Mouse (Mus musculus) lung, embryonic 14.5 days (tissue): ENCODE measurements at regions not wholly inside any gene's neighbourhood (a gene's known extent, or its start where the extent isn't known, plus 50 kb on each side); places are given as distances from the start of the nearest gene placed in this dataset.

Experiments
- ATAC-seq: fragments of 200-750 bp; cut with Nextera tagmentation; 2 replicates; pipeline ENCODE4 v1.8.0; 2017; ENCODE audit warnings: mild to moderate bottlenecking, moderate TSS enrichment, moderate library complexity; ENCODE audit not compliant: insufficient read depth
- DNase-seq: peaks from one replicate; pipeline ENCODE4 v3.0.0-alpha.2; 2015
- H3K27ac ChIP-seq: fragments of 300-500 bp; sonication (generic); 2 replicates; pipeline ENCODE4 v1.5.1; 2014; ENCODE audit warnings: low read depth, mild to moderate bottlenecking, moderate library complexity
- H3K27me3 ChIP-seq: fragments of 300-500 bp; sonication (generic); 2 replicates; pipeline ENCODE4 v1.6.1; 2014; ENCODE audit warnings: low read length, control low read depth; ENCODE audit not compliant: insufficient read depth
- H3K36me3 ChIP-seq: fragments of 300-500 bp; sonication (generic); 2 replicates; pipeline ENCODE4 v1.6.1; 2014; ENCODE audit warnings: control low read depth; ENCODE audit not compliant: insufficient read depth
- H3K4me1 ChIP-seq: fragments of 300-500 bp; sonication (generic); 2 replicates; pipeline ENCODE4 v1.6.1; 2014; ENCODE audit warnings: antibody characterized with exemption, control low read depth; ENCODE audit not compliant: insufficient read depth
- H3K4me2 ChIP-seq: fragments of 300-500 bp; sonication (generic); 2 replicates; pipeline ENCODE4 v1.6.1; 2014; ENCODE audit warnings: mild to moderate bottlenecking
- H3K4me3 ChIP-seq: fragments of 300-500 bp; sonication (generic); 2 replicates; pipeline ENCODE4 v1.5.1; 2014; ENCODE audit warnings: low read depth, low read length
- H3K9ac ChIP-seq: fragments of 300-500 bp; sonication (generic); 2 replicates; pipeline ENCODE4 v1.6.1; 2014
- H3K9me3 ChIP-seq: fragments of 300-500 bp; sonication (generic); 2 replicates; pipeline ENCODE4 v1.6.1; 2016; ENCODE audit warnings: low read depth, low read length, control low read depth
- CTCF ChIP-seq: IDR thresholded peaks from 2 replicates; pipeline ENCODE4 v1.5.1; 2016; ENCODE audit warnings: antibody characterized with exemption, low read depth
- WGBS: fragments of 180-500 bp; shearing (Covaris S2); extraction: QIAGEN DNeasy Blood & Tissue Kit; methylation state at CpG from one replicate; pipeline ENCODE4 v1.1.7; 2014; 5-methylcytosine and 5-hydroxymethylcytosine counted together

DNA sequence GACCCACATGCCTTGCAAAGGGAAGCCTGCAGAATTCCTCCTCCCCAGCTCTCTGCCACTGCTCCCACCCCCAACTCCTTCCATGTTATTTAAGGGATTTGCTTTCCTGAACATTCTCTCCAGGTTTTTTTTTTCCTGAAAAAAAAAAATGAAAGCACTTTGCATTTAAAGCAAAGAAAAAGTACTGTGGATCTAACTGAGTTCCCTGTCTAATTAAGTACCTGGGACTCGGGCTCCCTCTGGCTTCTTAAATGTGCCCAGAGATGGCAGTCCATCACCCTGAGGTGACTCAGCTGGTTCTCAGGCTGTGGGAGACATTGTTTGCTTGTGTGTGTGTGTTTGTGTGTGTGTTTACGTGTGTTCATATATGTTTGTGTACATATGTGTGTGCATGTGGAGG, 86.2 kb upstream of the Usp47 start:
- WGBS: 66% methylated on average over 2 of the region's 2 CpGs
- no peaks in the 10 kb centered on the region for H3K4me1 ChIP-seq
- H3K4me3 ChIP-seq: no peak overlapping the region
- no peak overlapping the region for H3K4me2 ChIP-seq
- no peak for TF ChIP-seq CTCF
- no peak overlapping the region for H3K27ac ChIP-seq
- DNase-seq: no peak
- no peaks in the 10 kb centered on the region for H3K9me3 ChIP-seq
- no peaks in the 10 kb centered on the region for H3K36me3 ChIP-seq
- no peak for ATAC-seq
- no peaks in the 10 kb centered on the region for H3K27me3 ChIP-seq
- H3K9ac ChIP-seq: no peak overlapping the region

DNA sequence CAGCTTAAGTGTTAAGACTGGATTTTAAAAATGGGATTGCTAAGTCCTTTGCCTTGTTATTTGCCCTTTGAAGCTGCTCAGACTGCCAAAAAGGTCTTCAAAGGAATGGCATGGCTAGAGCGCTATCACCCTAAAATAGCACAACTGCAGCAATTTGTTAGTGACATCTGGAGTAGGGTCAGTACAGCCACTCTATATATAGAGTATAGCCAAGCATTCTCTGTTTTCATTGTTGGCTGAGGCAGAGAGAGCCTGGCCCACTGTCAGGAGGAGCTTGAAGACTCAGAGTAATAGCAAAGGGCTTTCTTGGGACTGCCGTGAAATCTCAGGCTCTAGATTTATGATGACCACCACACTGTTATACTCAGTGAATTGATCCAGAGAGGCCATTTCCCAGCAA, 90.6 kb upstream of the Usp47 start:
- no peaks in the 10 kb centered on the region for H3K4me1 ChIP-seq
- DNase-seq: no peak
- WGBS: 84% methylated on average over 2 of the region's 2 CpGs

GRCm38 (mm10) chr7:111919961-111920360, 103.3 kb upstream of the Usp47 start:
- H3K27ac ChIP-seq: no peak overlapping the region
- H3K9ac ChIP-seq: no peak overlapping the region
- 67% methylated on average over 1 of the region's 1 CpGs for WGBS
- no peak overlapping the region for H3K4me3 ChIP-seq
- DNase-seq: no peak
- no peaks in the 10 kb centered on the region for H3K9me3 ChIP-seq
- no peaks in the 10 kb centered on the region for H3K36me3 ChIP-seq
- H3K27me3 ChIP-seq: no peaks in the 10 kb centered on the region
- ATAC-seq: no peak
- TF ChIP-seq CTCF: no peak
- H3K4me2 ChIP-seq: no peak overlapping the region
- no peaks in the 10 kb centered on the region for H3K4me1 ChIP-seq

More for the DNA sequence above, 90.6 kb upstream of the Usp47 start:
- H3K36me3 ChIP-seq: no peaks in the 10 kb centered on the region
- H3K4me2 ChIP-seq: no peak overlapping the region
- no peaks in the 10 kb centered on the region for H3K27me3 ChIP-seq
- H3K9ac ChIP-seq: no peak overlapping the region
- no peaks in the 10 kb centered on the region for H3K9me3 ChIP-seq
- no peak for ATAC-seq
- TF ChIP-seq CTCF: no peak
- no peak overlapping the region for H3K27ac ChIP-seq
- no peak overlapping the region for H3K4me3 ChIP-seq

GRCm38 (mm10) chr7:111903741-111904231, 119.5 kb upstream of the Usp47 start:
- Histone ChIP-seq H3K36me3 (no peaks in the 10 kb centered on the region), H3K4me1 (no peaks in the 10 kb centered on the region), H3K9ac (no peak overlapping the region), H3K27me3 (no peaks in the 10 kb centered on the region), H3K9me3 (no peaks in the 10 kb centered on the region), H3K4me2 (no peak overlapping the region), H3K27ac (no peak overlapping the region), H3K4me3 (no peak overlapping the region)
- WGBS: 55% methylated on average over 7 of the region's 7 CpGs
- ATAC-seq (no peak), DNase-seq (peak; percentile 22)
- TF ChIP-seq CTCF: no peak

DNA sequence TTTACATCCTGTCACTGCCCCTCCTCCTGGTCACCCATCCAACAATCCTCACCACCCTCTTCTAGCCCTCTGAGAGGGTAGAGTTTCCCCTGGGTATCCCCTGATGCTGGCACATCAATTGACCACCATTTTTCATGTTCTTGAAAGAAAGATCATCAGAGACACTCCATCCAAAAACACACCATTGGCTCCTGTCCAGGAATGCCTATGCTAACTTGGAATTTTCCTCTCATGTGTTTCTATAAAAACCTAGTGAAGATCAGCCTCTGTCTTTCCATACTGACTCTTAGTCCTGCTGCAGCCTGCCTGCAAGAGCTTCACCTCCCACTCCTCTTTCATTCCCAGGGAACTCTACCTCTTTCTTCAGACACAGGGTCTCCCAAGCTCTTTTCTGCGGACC, 117.2 kb upstream of the Galnt18 start:
- Histone ChIP-seq H3K9ac (no peak overlapping the region), H3K9me3 (no peaks in the 10 kb centered on the region), H3K4me1 (no peaks in the 10 kb centered on the region), H3K36me3 (no peaks in the 10 kb centered on the region), H3K4me3 (no peak overlapping the region), H3K27ac (no peak overlapping the region), H3K27me3 (no peaks in the 10 kb centered on the region), H3K4me2 (no peak overlapping the region)
- peak; percentile 51 for DNase-seq
- 84% methylated on average over 1 of the region's 1 CpGs for WGBS
- TF ChIP-seq CTCF: no peak
- ATAC-seq: no peak

DNA sequence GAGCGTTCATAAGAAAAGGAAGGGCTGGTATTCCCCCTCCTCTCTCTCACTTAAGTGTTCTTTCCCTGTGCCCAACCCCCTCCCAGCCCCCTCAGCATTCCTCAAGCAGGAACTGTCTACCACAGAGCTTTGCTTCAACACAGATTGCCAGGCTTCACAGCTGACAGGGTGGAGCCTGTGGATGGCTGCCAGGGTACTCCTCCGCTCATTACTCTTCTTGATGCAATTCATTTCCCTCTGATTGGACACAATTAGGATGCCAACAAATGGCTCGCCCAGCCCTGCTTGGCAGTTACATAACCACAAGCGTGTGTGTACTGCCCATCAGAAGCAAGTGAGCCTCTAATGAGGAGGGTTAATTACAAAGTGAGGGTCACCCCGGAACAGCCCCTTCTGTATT, 116.5 kb upstream of the Galnt18 start:
- no peaks in the 10 kb centered on the region for H3K9me3 ChIP-seq
- H3K36me3 ChIP-seq: no peaks in the 10 kb centered on the region
- no peaks in the 10 kb centered on the region for H3K4me1 ChIP-seq
- H3K4me2 ChIP-seq: no peak overlapping the region
- H3K27me3 ChIP-seq: no peaks in the 10 kb centered on the region
- DNase-seq (peak; percentile 56), ATAC-seq (no peak)
- no peak overlapping the region for H3K27ac ChIP-seq
- H3K4me3 ChIP-seq: no peak overlapping the region
- 55% methylated on average over 5 of the region's 5 CpGs for WGBS
- H3K9ac ChIP-seq: no peak overlapping the region
- no peak for TF ChIP-seq CTCF

- WGBS: 78% methylated on average over 2 of the region's 2 CpGs
- TF ChIP-seq CTCF: no peak
- no peaks in the 10 kb centered on the region for H3K4me1 ChIP-seq
- no peak overlapping the region for H3K27ac ChIP-seq
- no peak for ATAC-seq
- H3K9ac ChIP-seq: no peak overlapping the region
- no peaks in the 10 kb centered on the region for H3K36me3 ChIP-seq
- H3K9me3 ChIP-seq: no peaks in the 10 kb centered on the region
- no peaks in the 10 kb centered on the region for H3K27me3 ChIP-seq
- H3K4me2 ChIP-seq: no peak overlapping the region
- no peak for DNase-seq
- no peak overlapping the region for H3K4me3 ChIP-seq
Measured at GRCm38 (mm10) chr7:111882991-111883390, 103.2 kb upstream of the Galnt18 start.

GRCm38 (mm10) chr7:111880067-111880675, 100.4 kb upstream of the Galnt18 start:
- TF ChIP-seq CTCF: no peak
- Histone ChIP-seq H3K4me2 (no peak overlapping the region), H3K9me3 (no peaks in the 10 kb centered on the region), H3K27ac (no peak overlapping the region), H3K4me3 (no peak overlapping the region), H3K36me3 (no peaks in the 10 kb centered on the region), H3K27me3 (no peaks in the 10 kb centered on the region), H3K4me1 (no peaks in the 10 kb centered on the region), H3K9ac (no peak overlapping the region)
- 59% methylated on average over 4 of the region's 4 CpGs for WGBS
- ATAC-seq (peak; percentile 73), DNase-seq (peak; percentile 49)
